Mouse (Mus musculus) effector memory CD4-positive, alpha-beta T cell, adult 7 months (primary cell): Measurements from ENCODE around the gene Slc38a6. TPM values are rescaled to one million over a fixed set of nuclear protein-coding genes. Genes with fewer than 3 reads are reported as not detected.

Source experiments
- polyA plus RNA-seq: library from polyadenylated mRNA; unstranded; fragments of 100-300 nt; shearing (Covaris generic); gene quantifications from one replicate; pipeline ENCODE4 v1.2.1, GENCODE M21; 2017

Slc38a6 gene
- polyA plus RNA-seq: 6.3 TPM

GRCm38 (mm10) chr12:73286287-73287092, at the start of gene Slc38a6, which contains the start of gene Trmt5:
TSS of gene Slc38a6 (plus strand) at chr12:73286779.
TSS of gene Trmt5 (minus strand) at chr12:73286710.

Other genes with a start within 250 kb of the Slc38a6 start
- gene Six1, start 232.9 kb upstream of the Slc38a6 start, polyA plus RNA-seq: 0.17 TPM
- gene Six4, start 173.3 kb upstream of the Slc38a6 start, polyA plus RNA-seq: 0.22 TPM
- 18.7 TPM for gene Mnat1, start 163.1 kb upstream of the Slc38a6 start, polyA plus RNA-seq
- gene Trmt5, start 69 bp upstream of the Slc38a6 start, polyA plus RNA-seq: 6.3 TPM